Mouse (Mus musculus) C2C12 (cell line): ENCODE measurements around the gene Slc28a1. TPM values are rescaled to one million over a fixed set of nuclear protein-coding genes. Genes with fewer than 3 reads are reported as not detected.

ENCODE experiments used
- H3K27me3 ChIP-seq: one replicate; pipeline ENCODE4 v1.6.1; 2011; ENCODE audit not compliant: control insufficient read depth, insufficient read depth, insufficient read length
- H3K36me3 ChIP-seq: one replicate; pipeline ENCODE4 v1.6.1; 2011; ENCODE audit not compliant: control insufficient read depth, insufficient read depth
- H3K4me3 ChIP-seq: one replicate; pipeline ENCODE4 v1.5.1; 2011; ENCODE audit warnings: mild to moderate bottlenecking, control low read depth; ENCODE audit not compliant: poor library complexity, insufficient read depth, severe bottlenecking
- H3K79me2 ChIP-seq: one replicate; pipeline ENCODE4 v1.6.1; 2011; ENCODE audit not compliant: control insufficient read depth, insufficient read depth
- H3K79me3 ChIP-seq: one replicate; pipeline ENCODE4 v1.6.1; 2011; ENCODE audit warnings: low read depth, control low read depth
- H3ac ChIP-seq: one replicate; pipeline ENCODE3; 2011; ENCODE audit warnings: low read depth; ENCODE audit not compliant: control insufficient read depth, insufficient read length
- CEBPB ChIP-seq: IDR thresholded peaks from one replicate; pipeline ENCODE4 v1.6.1; 2011; ENCODE audit warnings: low read depth, mild to moderate bottlenecking, control low read depth, moderate library complexity
- CTCF ChIP-seq: IDR thresholded peaks from one replicate; pipeline ENCODE4 v1.5.1; 2011; ENCODE audit not compliant: control insufficient read depth, insufficient read depth, insufficient read length
- FOSL1 ChIP-seq: IDR thresholded peaks from one replicate; pipeline ENCODE4 v1.8.0; 2011; ENCODE audit warnings: mild to moderate bottlenecking, low read length; ENCODE audit not compliant: poor library complexity, insufficient read depth, severe bottlenecking
- MAX ChIP-seq: IDR thresholded peaks from one replicate; pipeline ENCODE4 v1.6.1; 2011; ENCODE audit warnings: mild to moderate bottlenecking, control low read depth
- MYOD1 ChIP-seq: IDR thresholded peaks from one replicate; pipeline ENCODE4 v1.6.1; 2011; ENCODE audit warnings: low read depth; ENCODE audit not compliant: control insufficient read depth, insufficient read length
- MYOG ChIP-seq: IDR thresholded peaks from one replicate; pipeline ENCODE4 v1.6.1; 2011; ENCODE audit not compliant: control insufficient read depth, insufficient read length; ENCODE audit errors: extremely low read depth
- USF1 ChIP-seq: IDR thresholded peaks from one replicate; pipeline ENCODE4 v1.6.1; 2011; ENCODE audit warnings: low read depth, mild to moderate bottlenecking, control low read depth, moderate library complexity
- polyA plus RNA-seq: library from polyadenylated mRNA; unstranded; fragments of >200 nt; fragmentation: generic; extraction: Trizol; gene quantifications from one replicate; pipeline ENCODE4 v1.2.1, GENCODE M21; 2012; ENCODE audit warnings: missing spikeins

The Slc28a1 gene
- polyA plus RNA-seq, 1 experiment = 0.01 TPM

GRCm38 (mm10) chr7:81102854-81103253, 11.7 kb upstream of the Slc28a1 start:
- Histone ChIP-seq H3K79me2 (no peaks in the 10 kb centered on the region), H3K4me3 (no peak overlapping the region), H3ac (no peak overlapping the region), H3K27me3 (peaks cover 28% of the 10 kb centered on the region), H3K79me3 (no peaks in the 10 kb centered on the region), H3K36me3 (no peaks in the 10 kb centered on the region)
- TF ChIP-seq CTCF (no peak), MYOG (no peak), FOSL1 (no peak), MYOD1 (no peak), CEBPB (no peak), MAX (no peak), USF1 (no peak)

- TF ChIP-seq FOSL1 (no peak), CTCF (no peak), MAX (no peak), CEBPB (no peak), USF1 (no peak), MYOG (no peak), MYOD1 (no peak)
- H3K4me3 ChIP-seq = no peak overlapping the region
- H3K27me3 ChIP-seq = peaks cover 28% of the 10 kb centered on the region
- no peaks in the 10 kb centered on the region for H3K79me3 ChIP-seq
- no peaks in the 10 kb centered on the region for H3K79me2 ChIP-seq
- H3K36me3 ChIP-seq = no peaks in the 10 kb centered on the region
- no peak overlapping the region for H3ac ChIP-seq
Observed at GRCm38 (mm10) chr7:81105525-81105924, 9.1 kb upstream of the Slc28a1 start.

DNA sequence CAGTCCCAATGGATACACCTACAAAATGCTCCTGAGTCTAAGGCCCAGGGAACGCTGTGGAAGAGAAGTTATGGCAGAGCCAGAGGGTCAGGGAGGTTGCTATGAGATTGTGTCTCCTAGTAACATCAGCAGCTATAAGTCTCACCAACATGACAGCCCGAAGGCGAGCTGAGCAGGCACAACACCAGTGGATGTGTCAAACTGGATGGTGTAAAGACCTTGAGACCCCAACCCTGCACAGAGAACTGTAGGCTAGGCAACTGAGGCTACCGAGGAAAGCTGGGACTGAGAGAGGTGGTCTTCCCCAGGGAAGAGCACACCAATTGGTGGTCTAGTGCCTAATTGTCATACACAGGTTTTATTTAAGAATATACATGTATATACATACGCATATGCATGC, 6.4 kb upstream of the Slc28a1 start:
- Histone ChIP-seq H3K79me2 (no peaks in the 10 kb centered on the region), H3K36me3 (no peaks in the 10 kb centered on the region), H3ac (no peak overlapping the region), H3K79me3 (no peaks in the 10 kb centered on the region), H3K27me3 (peaks cover 36% of the 10 kb centered on the region), H3K4me3 (no peak overlapping the region)
- TF ChIP-seq FOSL1 (no peak), MYOD1 (no peak), CEBPB (no peak), MAX (no peak), CTCF (no peak), USF1 (no peak), MYOG (no peak)

DNA sequence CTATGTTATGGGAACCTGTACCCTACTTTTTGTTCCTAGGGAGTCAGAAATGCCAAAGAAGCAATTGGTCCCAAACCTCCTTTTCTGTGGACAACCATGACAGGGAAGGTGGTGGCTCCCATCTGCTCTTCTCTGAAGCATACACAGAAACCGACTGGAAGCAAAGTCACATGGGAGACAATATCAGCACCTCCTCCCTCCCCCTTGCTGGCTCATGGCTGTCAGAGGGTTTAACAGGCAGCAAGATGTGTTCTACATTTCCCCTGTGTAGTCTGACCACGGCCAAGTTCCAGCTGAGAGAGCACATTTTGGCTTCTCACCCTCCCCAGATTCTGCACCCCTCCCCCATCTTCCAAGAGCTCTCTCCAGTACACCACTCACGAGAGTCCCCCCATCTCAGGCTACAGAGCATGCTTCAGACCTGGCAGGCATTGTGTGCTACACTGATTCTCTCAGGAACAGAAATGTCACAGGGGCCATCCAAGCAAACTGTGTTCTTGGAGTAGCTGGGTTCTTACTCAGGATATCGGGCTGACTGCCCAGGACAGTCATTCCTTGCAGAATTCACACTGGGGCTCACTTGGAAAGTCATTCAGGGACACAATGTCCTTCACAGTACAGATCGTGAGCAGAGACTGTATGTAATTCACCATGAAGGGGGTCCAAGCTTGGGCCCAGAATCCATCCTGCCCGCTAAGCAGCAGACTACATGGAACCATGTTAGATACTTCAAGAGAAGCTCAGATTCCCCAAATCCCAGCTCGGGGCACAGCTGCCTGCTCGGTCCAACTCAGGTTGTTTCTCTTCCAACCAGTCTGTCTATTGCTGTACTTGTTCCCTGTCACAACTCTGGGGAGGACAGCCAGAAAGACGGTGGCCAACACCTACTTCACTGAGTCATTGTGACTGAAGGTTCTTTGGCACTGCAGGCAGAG, 4.6 kb upstream of the Slc28a1 start:
- Histone ChIP-seq H3K36me3 (no peaks in the 10 kb centered on the region), H3K79me2 (no peaks in the 10 kb centered on the region), H3K4me3 (no peak overlapping the region), H3K79me3 (no peaks in the 10 kb centered on the region), H3K27me3 (peaks cover 40% of the 10 kb centered on the region), H3ac (no peak overlapping the region)
- TF ChIP-seq FOSL1 (no peak), CTCF (no peak), CEBPB (no peak), MYOG (no peak), MYOD1 (no peak), MAX (no peak), USF1 (no peak)

GRCm38 (mm10) chr7:81110791-81111190, 3.8 kb upstream of the Slc28a1 start:
- H3K79me2 ChIP-seq = no peaks in the 10 kb centered on the region
- H3ac ChIP-seq = no peak overlapping the region
- no peak overlapping the region for H3K4me3 ChIP-seq
- H3K79me3 ChIP-seq = no peaks in the 10 kb centered on the region
- TF ChIP-seq MYOG (no peak), CEBPB (no peak), FOSL1 (no peak), MAX (no peak), CTCF (no peak), USF1 (no peak), MYOD1 (no peak)
- peaks cover 42% of the 10 kb centered on the region for H3K27me3 ChIP-seq
- H3K36me3 ChIP-seq = no peaks in the 10 kb centered on the region

GRCm38 (mm10) chr7:81111729-81112128, 2.9 kb upstream of the Slc28a1 start:
- no peak overlapping the region for H3K4me3 ChIP-seq
- no peaks in the 10 kb centered on the region for H3K36me3 ChIP-seq
- H3K79me2 ChIP-seq = no peaks in the 10 kb centered on the region
- peaks cover 51% of the 10 kb centered on the region for H3K27me3 ChIP-seq
- no peak overlapping the region for H3ac ChIP-seq
- TF ChIP-seq MYOG (no peak), CEBPB (no peak), USF1 (no peak), MYOD1 (no peak), FOSL1 (no peak), CTCF (no peak), MAX (no peak)
- H3K79me3 ChIP-seq = no peaks in the 10 kb centered on the region
